Mouse (Mus musculus) embryonic fibroblast, embryonic 13.5 days (primary cell): Measurements from ENCODE around the gene St14. TPM values are rescaled to one million over a fixed set of nuclear protein-coding genes. Genes with fewer than 3 reads are reported as not detected.

Source experiments
- H3K27ac ChIP-seq: 2 replicates; pipeline ENCODE4 v1.5.1; 2012; ENCODE audit warnings: low read length, control low read depth, inconsistent platforms; ENCODE audit not compliant: insufficient read depth
- H3K4me1 ChIP-seq: 2 replicates; pipeline ENCODE4 v1.6.1; 2011; ENCODE audit warnings: low read length; ENCODE audit not compliant: control insufficient read depth, insufficient read depth
- H3K4me3 ChIP-seq: 2 replicates; pipeline ENCODE4 v1.5.1; 2011; ENCODE audit warnings: mild to moderate bottlenecking, control low read depth, low read length; ENCODE audit not compliant: insufficient read depth
- CTCF ChIP-seq: IDR thresholded peaks from 2 replicates; pipeline ENCODE4 v1.5.1; 2011; ENCODE audit warnings: mild to moderate bottlenecking, control low read depth, low read length, moderate library complexity, borderline replicate concordance; ENCODE audit not compliant: insufficient read depth
- POLR2A ChIP-seq: IDR thresholded peaks from 2 replicates; pipeline ENCODE4 v1.6.1; 2011; ENCODE audit warnings: low read depth, mild to moderate bottlenecking, control low read depth, low read length, moderate library complexity
- polyA plus RNA-seq: library from polyadenylated mRNA; stranded (reverse); fragments of >200 nt; gene quantifications from 2 replicates; pipeline ENCODE4 v1.2.4, GENCODE M21; 2011; ENCODE audit warnings: low read depth; ENCODE audit not compliant: missing spikeins, insufficient read length

St14 gene
- polyA plus RNA-seq, 1 experiment: 1.1 TPM

- Histone ChIP-seq H3K4me3 (no peak overlapping the region), H3K27ac (no peak overlapping the region), H3K4me1 (no peaks in the 10 kb centered on the region)
- no peak for TF ChIP-seq POLR2A
- no peak for TF ChIP-seq CTCF
Measured at GRCm38 (mm10) chr9:31162911-31163310, 31.3 kb upstream of the St14 start.

DNA sequence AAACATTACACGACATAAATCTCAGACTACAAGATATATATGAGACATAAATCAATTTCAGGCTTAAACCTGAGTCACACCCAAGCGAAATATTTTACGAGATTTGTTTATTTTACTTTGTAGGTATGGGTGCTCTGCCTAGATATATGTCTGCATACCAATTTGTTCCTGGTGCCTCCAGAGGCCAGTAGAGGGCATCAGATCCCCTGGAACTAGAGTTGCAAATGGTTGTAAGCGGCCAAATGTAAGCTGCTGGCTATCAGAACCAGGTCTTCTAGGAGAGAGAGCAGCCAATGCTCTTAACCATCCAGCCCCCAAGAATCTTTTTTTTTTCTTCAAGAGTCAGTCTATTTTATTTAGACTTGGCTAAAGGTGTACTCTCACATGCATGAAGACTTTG lies 28.3 kb upstream of the St14 start:
- TF ChIP-seq POLR2A (no peak), CTCF (no peak)
- Histone ChIP-seq H3K4me1 (peaks cover 3% of the 10 kb centered on the region), H3K27ac (no peak overlapping the region), H3K4me3 (no peak overlapping the region)

DNA sequence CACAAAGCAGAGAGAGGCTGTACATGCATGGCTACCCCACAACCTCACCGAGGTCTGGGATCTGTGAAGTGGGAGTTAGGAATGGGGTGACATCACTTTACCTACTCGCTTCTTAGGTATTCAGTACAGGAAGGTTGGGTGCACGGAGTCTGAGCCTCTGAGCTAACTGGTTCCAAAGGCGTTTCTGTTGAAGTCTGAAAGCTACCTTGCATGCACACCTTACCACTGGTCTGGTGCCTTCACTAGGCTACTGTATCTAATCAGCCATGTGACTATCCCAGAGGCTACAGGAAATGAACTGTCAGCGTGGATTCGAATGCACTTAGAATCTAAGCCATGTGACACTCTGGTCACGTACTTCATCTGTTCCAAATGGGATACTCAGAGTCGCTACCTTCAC lies 24.9 kb upstream of the St14 start:
- no peak overlapping the region for H3K4me3 ChIP-seq
- no peak for TF ChIP-seq POLR2A
- TF ChIP-seq CTCF: no peak
- H3K4me1 ChIP-seq: peaks cover 3% of the 10 kb centered on the region
- no peak overlapping the region for H3K27ac ChIP-seq

DNA sequence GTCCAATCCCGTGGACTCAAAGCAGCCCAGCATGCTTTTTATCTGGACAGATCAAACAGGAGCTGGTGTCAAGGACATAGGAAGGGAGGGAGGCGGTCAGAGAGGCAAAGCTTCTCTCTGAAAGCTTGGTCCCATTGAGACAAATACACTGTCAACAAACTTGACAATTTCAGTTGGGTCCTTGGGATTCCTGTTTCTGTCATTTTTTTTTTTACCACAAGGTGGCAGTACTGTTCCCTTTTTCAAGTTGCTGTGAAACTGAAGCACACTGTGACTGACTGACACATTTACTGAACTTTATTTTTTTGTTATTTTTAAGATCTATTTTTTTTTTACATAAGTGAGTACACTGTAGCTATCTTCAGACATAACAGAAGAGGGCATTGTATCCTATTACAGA lies 19.4 kb upstream of the St14 start:
- no peaks in the 10 kb centered on the region for H3K4me1 ChIP-seq
- H3K27ac ChIP-seq: no peak overlapping the region
- TF ChIP-seq CTCF (no peak), POLR2A (no peak)
- H3K4me3 ChIP-seq: no peak overlapping the region

DNA sequence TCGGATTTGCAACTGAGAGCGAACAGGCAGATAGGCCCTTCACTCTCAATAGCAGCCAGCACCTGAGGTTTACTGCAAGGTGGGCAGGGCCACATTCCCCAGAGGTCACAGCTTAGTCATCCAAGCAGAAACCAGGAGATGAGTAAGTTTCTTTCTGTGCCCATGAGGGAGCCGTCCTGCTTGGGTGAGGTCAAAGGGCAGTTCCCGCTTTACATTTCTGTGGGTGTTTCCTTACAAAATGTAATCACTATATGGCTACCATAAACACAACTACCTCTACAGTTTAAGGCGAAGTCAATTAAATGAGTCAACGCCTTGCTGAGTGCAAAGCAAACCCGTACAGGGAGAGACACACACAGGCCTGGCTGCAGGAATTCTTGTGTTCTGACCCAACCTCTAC lies 16.5 kb upstream of the St14 start:
- TF ChIP-seq CTCF (no peak), POLR2A (no peak)
- Histone ChIP-seq H3K4me3 (no peak overlapping the region), H3K4me1 (no peaks in the 10 kb centered on the region), H3K27ac (no peak overlapping the region)

DNA sequence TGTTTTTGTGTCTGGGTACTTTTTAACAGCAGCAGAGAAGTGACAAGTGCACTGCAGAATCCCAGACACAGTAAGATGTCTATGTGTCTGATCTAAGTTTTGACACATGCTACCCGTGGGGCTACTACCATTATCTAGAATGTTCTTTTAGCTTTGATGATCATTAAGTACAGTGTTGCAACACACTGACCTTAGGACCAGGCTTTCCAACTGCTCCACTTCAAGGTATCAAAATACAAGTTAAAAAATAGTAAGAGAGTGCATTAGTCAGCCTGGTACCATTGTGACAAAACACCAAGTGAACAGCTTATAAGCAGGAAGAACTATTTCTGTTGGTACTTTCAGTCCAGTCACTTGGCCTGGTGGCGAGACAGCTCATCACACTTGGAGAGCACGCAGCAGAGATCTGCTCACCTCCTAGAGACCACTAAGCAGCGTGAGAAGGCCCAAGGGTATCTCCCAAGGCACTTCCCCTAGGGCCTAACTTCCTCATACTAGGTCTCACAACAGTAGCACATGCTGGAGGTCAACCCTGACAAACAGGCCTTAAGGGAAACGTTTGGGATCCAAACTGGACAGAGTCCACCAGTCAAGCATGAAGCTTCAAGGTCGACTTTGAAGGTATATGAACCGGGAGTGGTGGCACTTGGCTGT lies 13.7 kb upstream of the St14 start:
- Histone ChIP-seq H3K4me3 (no peak overlapping the region), H3K27ac (no peak overlapping the region), H3K4me1 (no peaks in the 10 kb centered on the region)
- no peak for TF ChIP-seq CTCF
- TF ChIP-seq POLR2A: no peak

GRCm38 (mm10) chr9:31142924-31143323 lies 11.3 kb upstream of the St14 start:
- Histone ChIP-seq H3K4me3 (no peak overlapping the region), H3K27ac (no peak overlapping the region), H3K4me1 (no peaks in the 10 kb centered on the region)
- TF ChIP-seq POLR2A (no peak), CTCF (no peak)

DNA sequence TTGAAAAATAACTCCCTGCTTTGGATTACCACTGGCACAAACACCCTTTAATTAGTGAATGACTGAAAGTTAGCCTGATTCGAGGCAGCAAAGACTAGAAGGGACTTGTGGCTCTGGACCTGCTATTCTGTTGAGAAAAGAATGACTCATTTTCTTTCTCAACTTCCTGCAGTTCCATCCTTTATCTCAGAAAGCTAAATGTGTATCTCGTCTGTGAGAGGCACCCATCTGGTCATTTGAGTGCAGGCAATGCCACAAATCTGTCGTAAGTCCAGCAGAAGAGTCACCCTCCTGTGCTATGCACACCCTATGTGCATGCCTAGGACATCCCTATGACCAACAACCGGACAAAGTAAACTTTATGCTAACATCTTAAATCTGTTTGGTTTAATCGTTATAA lies 1.5 kb upstream of the St14 start:
- no peak overlapping the region for H3K4me3 ChIP-seq
- no peaks in the 10 kb centered on the region for H3K4me1 ChIP-seq
- TF ChIP-seq CTCF (no peak), POLR2A (no peak)

GRCm38 (mm10) chr9:31130357-31131204 lies 1.1 kb downstream of the St14 start:
- Histone ChIP-seq H3K27ac (no peak overlapping the region), H3K4me3 (peak overlapping the region; percentile 19), H3K4me1 (no peaks in the 10 kb centered on the region)
- TF ChIP-seq CTCF: no peak
- TF ChIP-seq POLR2A: no peak

More for the DNA sequence above, 1.5 kb upstream of the St14 start:
- no peak overlapping the region for H3K27ac ChIP-seq

DNA sequence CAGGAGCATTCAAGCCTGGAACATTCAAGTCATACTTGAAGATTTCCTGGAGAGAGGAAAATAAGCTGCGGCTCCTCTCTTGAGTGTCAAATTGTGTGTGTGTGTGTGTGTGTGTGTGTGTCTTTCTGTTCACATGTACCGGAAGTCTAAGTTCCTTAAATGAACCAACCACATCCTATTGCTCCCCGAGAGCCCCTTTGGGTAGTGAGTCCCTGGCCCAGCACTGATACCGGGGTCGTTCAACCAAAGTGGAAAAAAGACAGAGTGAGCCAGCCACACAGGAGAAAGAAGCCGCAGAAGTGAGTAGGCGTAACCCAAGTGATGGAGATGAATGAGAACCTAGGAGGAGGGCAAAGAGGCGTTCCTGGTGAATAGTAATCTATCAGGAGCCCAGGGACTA lies 1.7 kb downstream of the St14 start:
- TF ChIP-seq POLR2A (no peak), CTCF (no peak)
- Histone ChIP-seq H3K4me3 (no peak overlapping the region), H3K4me1 (no peaks in the 10 kb centered on the region), H3K27ac (no peak overlapping the region)
